ENCODE assay signal across 13 mouse cellular contexts in the genomic region with DNA sequence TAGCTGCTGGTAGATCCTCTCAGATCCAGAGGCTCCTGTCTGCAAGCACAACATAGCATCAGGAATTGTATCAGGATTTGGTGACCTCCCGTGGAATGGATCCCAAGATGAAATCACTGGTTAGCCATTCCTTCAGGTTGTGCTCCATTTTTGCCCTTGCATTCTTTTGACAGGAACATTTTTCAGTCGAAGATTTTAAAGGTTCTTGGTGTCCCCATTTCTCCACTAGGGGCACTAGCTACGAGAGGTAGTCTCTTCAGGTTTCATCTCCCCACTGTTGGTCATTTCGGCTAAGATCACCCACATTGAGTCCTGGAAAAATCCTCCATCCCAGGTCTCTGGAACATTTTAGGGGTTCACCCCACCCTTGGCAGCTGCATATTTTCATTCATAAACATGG. TPM values are rescaled to one million over a fixed set of nuclear protein-coding genes. Genes with fewer than 3 reads are reported as not detected.
DNase-seq lines count a peak whose midpoint lies in the region; ATAC-seq and TF ChIP-seq lines count a peak whose summit lies in the region.
"Had no signal": no experiment of that assay in that cellular context is flagged by ENCODE, and none has a peak within 500 bp of the region (broad histone marks: within the 10 kb centered on the region; RNA-seq: fewer than 3 reads in every experiment).

No protein-coding gene starts in this region.

- no peak overlapping the region for H3K4me2 ChIP-seq in hindbrain, postnatal 0 days (ENCODE audit: low read depth, low read length)
- no peak overlapping the region for H3K4me2 ChIP-seq in hindbrain, embryonic 12.5 days (replicated peaks)
- H3K4me2 ChIP-seq in midbrain, postnatal 0 days (ENCODE audit: low read depth, low read length, poor library complexity, severe bottlenecking): no peak overlapping the region
- H3K4me2 ChIP-seq in midbrain, embryonic 15.5 days: no peak overlapping the region
- H3K4me2 ChIP-seq: embryonic facial prominence, embryonic 15.5 days; hindbrain, embryonic 15.5 days; neural tube, embryonic 12.5 days had no signal

- DNase-seq in hindbrain, postnatal 0 days (ENCODE audit: low spot score): peak; percentile 1
- no peak for DNase-seq in midbrain, postnatal 0 days (ENCODE audit: low spot score)
- no peak for DNase-seq in testis, postnatal 14 days (ENCODE audit: low spot score)
- no peak for DNase-seq in limb, embryonic 10.5 days (ENCODE audit: low spot score)
- DNase-seq: layer of hippocampus, adult 9-11 months had no signal

- no peak overlapping the region for H3K9ac ChIP-seq in hindbrain, postnatal 0 days (replicated peaks; ENCODE audit: low read length)
- H3K9ac ChIP-seq in hindbrain, embryonic 12.5 days: no peak overlapping the region
- no peak overlapping the region for H3K9ac ChIP-seq in midbrain, postnatal 0 days (replicated peaks; ENCODE audit: low read length, poor library complexity, severe bottlenecking)
- H3K9ac ChIP-seq in midbrain, embryonic 15.5 days: no peak overlapping the region
- H3K9ac ChIP-seq: embryonic facial prominence, embryonic 15.5 days; hindbrain, embryonic 15.5 days; neural tube, embryonic 12.5 days had no signal

- no peak for ATAC-seq in hindbrain, postnatal 0 days
- ATAC-seq in hindbrain, embryonic 12.5 days (ENCODE audit: low FRiP score): no peak
- ATAC-seq in midbrain, postnatal 0 days (ENCODE audit: low FRiP score): no peak
- no peak for ATAC-seq in midbrain, embryonic 15.5 days (replicated peaks)

- H3K4me1 ChIP-seq in hindbrain, postnatal 0 days (ENCODE audit: insufficient read depth, low read length): no peaks in the 10 kb centered on the region
- H3K4me1 ChIP-seq in hindbrain, embryonic 12.5 days: no peaks in the 10 kb centered on the region
- H3K4me1 ChIP-seq in midbrain, postnatal 0 days (ENCODE audit: insufficient read depth, low read length): no peaks in the 10 kb centered on the region
- no peaks in the 10 kb centered on the region for H3K4me1 ChIP-seq in midbrain, embryonic 15.5 days
- no peaks in the 10 kb centered on the region for H3K4me1 ChIP-seq in bone marrow macrophage, adult 2 months (ENCODE audit: control insufficient read depth, insufficient read depth, low read length)
- no peaks in the 10 kb centered on the region for H3K4me1 ChIP-seq in limb, embryonic 10.5 days
- H3K4me1 ChIP-seq: embryonic facial prominence, embryonic 15.5 days; hindbrain, embryonic 15.5 days; neural tube, embryonic 12.5 days had no signal

- H3K4me3 ChIP-seq in hindbrain, postnatal 0 days (ENCODE audit: low read length): no peak overlapping the region
- no peak overlapping the region for H3K4me3 ChIP-seq in hindbrain, embryonic 12.5 days
- H3K4me3 ChIP-seq in midbrain, postnatal 0 days (ENCODE audit: low read depth, low read length): no peak overlapping the region
- H3K4me3 ChIP-seq in midbrain, embryonic 15.5 days: no peak overlapping the region
- H3K4me3 ChIP-seq in bone marrow macrophage, adult 2 months (ENCODE audit: insufficient read depth, low read length): no peak overlapping the region
- H3K4me3 ChIP-seq in limb, embryonic 10.5 days: no peak overlapping the region
- H3K4me3 ChIP-seq: embryonic facial prominence, embryonic 15.5 days; hindbrain, embryonic 15.5 days; neural tube, embryonic 12.5 days had no signal

- H3K36me3 ChIP-seq in hindbrain, postnatal 0 days (ENCODE audit: insufficient read depth, low read length): peaks cover 23% of the 10 kb centered on the region
- peaks cover 35% of the 10 kb centered on the region for H3K36me3 ChIP-seq in hindbrain, embryonic 12.5 days
- H3K36me3 ChIP-seq in midbrain, postnatal 0 days (ENCODE audit: insufficient read depth, low read length): peaks cover 14% of the 10 kb centered on the region
- H3K36me3 ChIP-seq in midbrain, embryonic 15.5 days (replicated peaks): peaks cover 16% of the 10 kb centered on the region; the same call in 1 of the 2 replicates
- peaks cover 70% of the 10 kb centered on the region for H3K36me3 ChIP-seq in limb, embryonic 10.5 days

- peak; percentile 30 for TF ChIP-seq CTCF in hindbrain, postnatal 0 days (IDR thresholded peaks at IDR 0.05; ENCODE audit: low read depth)
- TF ChIP-seq CTCF in midbrain, postnatal 0 days (IDR thresholded peaks at IDR 0.05): peak; percentile 51
- TF ChIP-seq CTCF in bone marrow macrophage, adult 2 months (IDR thresholded peaks at IDR 0.05; ENCODE audit: low read depth, low read length): 0 out of 2 replicates have a peak, but pooled peaks have one; percentile 11

- H3K9me3 ChIP-seq in hindbrain, postnatal 0 days (ENCODE audit: low read length): no peaks in the 10 kb centered on the region
- no peaks in the 10 kb centered on the region for H3K9me3 ChIP-seq in hindbrain, embryonic 12.5 days (replicated peaks)
- no peaks in the 10 kb centered on the region for H3K9me3 ChIP-seq in midbrain, postnatal 0 days (ENCODE audit: low read length)
- H3K9me3 ChIP-seq in midbrain, embryonic 15.5 days: no peaks in the 10 kb centered on the region
- no peaks in the 10 kb centered on the region for H3K9me3 ChIP-seq in limb, embryonic 10.5 days (replicated peaks)
- H3K9me3 ChIP-seq: embryonic facial prominence, embryonic 15.5 days; hindbrain, embryonic 15.5 days; neural tube, embryonic 12.5 days had no signal

- no peak for TF ChIP-seq POLR2A in bone marrow macrophage, adult 2 months (IDR thresholded peaks at IDR 0.05; ENCODE audit: borderline replicate concordance, low read depth, low read length)

- WGBS in hindbrain, postnatal 0 days: 85% methylated on average over 4 of the region's 4 CpGs
- WGBS in hindbrain, embryonic 12.5 days: 88% methylated on average over 4 of the region's 4 CpGs
- WGBS in midbrain, postnatal 0 days: 86% methylated on average over 4 of the region's 4 CpGs
- 87% methylated on average over 4 of the region's 4 CpGs for WGBS in midbrain, embryonic 15.5 days
- WGBS in limb, embryonic 10.5 days: 89% methylated on average over 4 of the region's 4 CpGs

- no peak overlapping the region for H3K27ac ChIP-seq in hindbrain, postnatal 0 days
- H3K27ac ChIP-seq in hindbrain, embryonic 12.5 days: no peak overlapping the region
- no peak overlapping the region for H3K27ac ChIP-seq in midbrain, postnatal 0 days (ENCODE audit: low read depth, low read length)
- no peak overlapping the region for H3K27ac ChIP-seq in midbrain, embryonic 15.5 days
- H3K27ac ChIP-seq in bone marrow macrophage, adult 2 months (ENCODE audit: insufficient read depth, low read depth, low read length): no peak overlapping the region
- no peak overlapping the region for H3K27ac ChIP-seq in limb, embryonic 10.5 days
- H3K27ac ChIP-seq: embryonic facial prominence, embryonic 15.5 days; hindbrain, embryonic 15.5 days; neural tube, embryonic 12.5 days had no signal

- H3K27me3 ChIP-seq in hindbrain, postnatal 0 days (ENCODE audit: insufficient read depth, low read length): no peaks in the 10 kb centered on the region
- H3K27me3 ChIP-seq in hindbrain, embryonic 12.5 days: no peaks in the 10 kb centered on the region
- no peaks in the 10 kb centered on the region for H3K27me3 ChIP-seq in midbrain, postnatal 0 days (ENCODE audit: insufficient read depth, low read length)
- no peaks in the 10 kb centered on the region for H3K27me3 ChIP-seq in midbrain, embryonic 15.5 days (replicated peaks)
- no peaks in the 10 kb centered on the region for H3K27me3 ChIP-seq in limb, embryonic 10.5 days (ENCODE audit: low read depth, poor library complexity, severe bottlenecking)
- H3K27me3 ChIP-seq: embryonic facial prominence, embryonic 15.5 days; hindbrain, embryonic 15.5 days; neural tube, embryonic 12.5 days had no signal

RNA-seq across cellular contexts. Expression of gene Tpp2, which starts 33.3 kb away (rescaled TPM):
- total RNA-seq in hindbrain, postnatal 0 days (2014; rRNA removed): 26.4 and 28.5 TPM in 2 replicates
- 46.2 and 49.8 TPM in 2 replicates for polyA plus RNA-seq in hindbrain, postnatal 0 days (2015; fragmentation: Nextera tagmentation; extraction: Ambion mirVana)
- polyA plus RNA-seq in hindbrain, embryonic 12.5 days (2016; fragmentation: Nextera tagmentation; extraction: Ambion mirVana): 64.0 and 70.9 TPM in 2 replicates
- 33.2 and 38.7 TPM in 2 replicates for total RNA-seq in midbrain, postnatal 0 days (2014; rRNA removed)
- polyA plus RNA-seq in midbrain, postnatal 0 days (2015; fragmentation: Nextera tagmentation; extraction: Ambion mirVana): 43.4 and 46.7 TPM in 2 replicates
- 58.3 and 59.6 TPM in 2 replicates for polyA plus RNA-seq in midbrain, embryonic 15.5 days (2015; fragmentation: Nextera tagmentation; extraction: Ambion mirVana)
- 57.1 and 58.7 TPM in 2 replicates for polyA plus RNA-seq in bone marrow macrophage, adult 2 months (2012; ENCODE audit: insufficient read depth, insufficient read length, missing spikeins)
- 70.7 and 77.7 TPM in 2 replicates for polyA plus RNA-seq in limb, embryonic 10.5 days (2016; fragmentation: Nextera tagmentation; extraction: Ambion mirVana)

RNA-seq across cellular contexts. Expression of gene Mettl21c, which starts 53.1 kb away (rescaled TPM):
- total RNA-seq in hindbrain, postnatal 0 days (2014; rRNA removed): 0.21 and 0.86 TPM in 2 replicates
- polyA plus RNA-seq in hindbrain, postnatal 0 days (2015; fragmentation: Nextera tagmentation; extraction: Ambion mirVana): 1.5 and 1.8 TPM in 2 replicates
- 0.59 and 1.2 TPM in 2 replicates for polyA plus RNA-seq in hindbrain, embryonic 12.5 days (2016; fragmentation: Nextera tagmentation; extraction: Ambion mirVana)
- 0.88 and 2.7 TPM in 2 replicates for total RNA-seq in midbrain, postnatal 0 days (2014; rRNA removed)
- polyA plus RNA-seq in midbrain, postnatal 0 days (2015; fragmentation: Nextera tagmentation; extraction: Ambion mirVana): 2.9 and 3.4 TPM in 2 replicates
- polyA plus RNA-seq in midbrain, embryonic 15.5 days (2015; fragmentation: Nextera tagmentation; extraction: Ambion mirVana): 1.9 and 2.4 TPM in 2 replicates
- not detected in 2 replicates for polyA plus RNA-seq in bone marrow macrophage, adult 2 months (2012; ENCODE audit: insufficient read depth, insufficient read length, missing spikeins)
- 0.31 and 0.58 TPM in 2 replicates for polyA plus RNA-seq in limb, embryonic 10.5 days (2016; fragmentation: Nextera tagmentation; extraction: Ambion mirVana)
- total RNA-seq: heart, adult 8-10 months; megakaryocyte, adult 5-6 weeks had no signal
